Mouse (Mus musculus) olfactory bulb, adult 2 months (tissue): ENCODE measurements around the gene Rasa4. TPM values are rescaled to one million over a fixed set of nuclear protein-coding genes. Genes with fewer than 3 reads are reported as not detected.
A peak's percentile ranks its signal among the peaks of the same experiment; 100 is the strongest.
"Not testable (repeated sequence)": the region's sequence is repeated elsewhere in the genome, so short reads cannot be mapped to it uniquely, and the experiment has no call there.

Source experiments
- H3K27ac ChIP-seq: fragments of 200-500 bp; 2 replicates; pipeline ENCODE4 v1.5.1; 2012; ENCODE audit warnings: low read depth, low read length; ENCODE audit not compliant: insufficient read depth
- H3K4me1 ChIP-seq: fragments of 200-500 bp; 2 replicates; pipeline ENCODE4 v1.6.1; 2012; ENCODE audit warnings: low read length; ENCODE audit not compliant: control insufficient read depth, insufficient read depth
- H3K4me3 ChIP-seq: fragments of 200-500 bp; 2 replicates; pipeline ENCODE4 v1.5.1; 2012; ENCODE audit warnings: mild to moderate bottlenecking, low read depth, low read length, moderate library complexity; ENCODE audit not compliant: insufficient read depth
- CTCF ChIP-seq: fragments of 200-500 bp; IDR thresholded peaks from 2 replicates; pipeline ENCODE4 v1.5.1; 2012; ENCODE audit warnings: low read depth, mild to moderate bottlenecking, low read length, moderate library complexity; ENCODE audit not compliant: insufficient read depth
- POLR2A ChIP-seq: fragments of 200-500 bp; IDR thresholded peaks from 2 replicates; pipeline ENCODE4 v1.6.1; 2012; ENCODE audit warnings: mild to moderate bottlenecking, low read depth, low read length, moderate library complexity; ENCODE audit not compliant: insufficient read depth
- WGBS: fragments of 180-500 bp; shearing (Covaris S2); methylation state at CpG from one replicate; pipeline ENCODE4 v1.1.7; 2018; 5-methylcytosine and 5-hydroxymethylcytosine counted together
- polyA plus RNA-seq: library from polyadenylated mRNA; stranded (reverse); fragments of >200 nt; gene quantifications from 2 replicates; pipeline ENCODE4 v1.2.4, GENCODE M21; 2012; ENCODE audit warnings: low replicate concordance; ENCODE audit not compliant: missing spikeins, insufficient read depth, insufficient read length

Gene Rasa4
- polyA plus RNA-seq, 1 experiment = not detected

- no peaks in the 10 kb centered on the region for H3K4me1 ChIP-seq
- no peak overlapping the region for H3K27ac ChIP-seq
- TF ChIP-seq POLR2A = no peak
- peak; percentile 87 for TF ChIP-seq CTCF
- H3K4me3 ChIP-seq = no peak overlapping the region
- 11% methylated on average over 12 of the region's 12 CpGs for WGBS
Measured at GRCm38 (mm10) chr5:136061567-136061966, 22.1 kb upstream of the Rasa4 start.

GRCm38 (mm10) chr5:136063920-136064319, 19.8 kb upstream of the Rasa4 start:
- Histone ChIP-seq H3K4me3 (no peak overlapping the region), H3K4me1 (no peaks in the 10 kb centered on the region), H3K27ac (no peak overlapping the region)
- WGBS = 90% methylated on average over 10 of the region's 10 CpGs
- TF ChIP-seq CTCF = no peak
- TF ChIP-seq POLR2A = no peak

GRCm38 (mm10) chr5:136066404-136067148, 17.1 kb upstream of the Rasa4 start:
- H3K27ac ChIP-seq, H3K4me1 ChIP-seq, H3K4me3 ChIP-seq: not testable (repeated sequence)
- WGBS = 79% methylated on average over 11 of the region's 11 CpGs

GRCm38 (mm10) chr5:136069411-136069810, 14.3 kb upstream of the Rasa4 start:
- no peak for TF ChIP-seq POLR2A
- TF ChIP-seq CTCF = no peak
- WGBS = 80% methylated on average over 2 of the region's 2 CpGs
- Histone ChIP-seq H3K27ac (no peak overlapping the region), H3K4me3 (no peak overlapping the region), H3K4me1 (no peaks in the 10 kb centered on the region)

GRCm38 (mm10) chr5:136073051-136073450, 10.7 kb upstream of the Rasa4 start:
- no peak overlapping the region for H3K4me3 ChIP-seq
- 55% methylated on average over 6 of the region's 6 CpGs for WGBS
- TF ChIP-seq CTCF (no peak), POLR2A (no peak)
- H3K27ac ChIP-seq = no peak overlapping the region
- peaks cover 7% of the 10 kb centered on the region for H3K4me1 ChIP-seq

GRCm38 (mm10) chr5:136073526-136073925, 10.2 kb upstream of the Rasa4 start:
- H3K4me3 ChIP-seq = no peak overlapping the region
- no peak overlapping the region for H3K27ac ChIP-seq
- no peak for TF ChIP-seq POLR2A
- no peak for TF ChIP-seq CTCF
- 74% methylated on average over 11 of the region's 11 CpGs for WGBS
- H3K4me1 ChIP-seq = peaks cover 7% of the 10 kb centered on the region

- no peak overlapping the region for H3K27ac ChIP-seq
- H3K4me3 ChIP-seq = no peak overlapping the region
- WGBS = 95% methylated on average over 5 of the region's 5 CpGs
- TF ChIP-seq CTCF (no peak), POLR2A (no peak)
- peaks cover 7% of the 10 kb centered on the region for H3K4me1 ChIP-seq
Measured at GRCm38 (mm10) chr5:136075076-136075475, 8.6 kb upstream of the Rasa4 start.

- 35% methylated on average over 7 of the region's 7 CpGs for WGBS
- no peak overlapping the region for H3K4me3 ChIP-seq
- H3K27ac ChIP-seq = no peak overlapping the region
- peaks cover 7% of the 10 kb centered on the region for H3K4me1 ChIP-seq
- TF ChIP-seq POLR2A (no peak), CTCF (no peak)
Measured at GRCm38 (mm10) chr5:136076284-136076683, 7.4 kb upstream of the Rasa4 start.

GRCm38 (mm10) chr5:136077001-136077550, 6.6 kb upstream of the Rasa4 start:
- Histone ChIP-seq H3K27ac (peak overlapping the region; percentile 55; the same call in 1 of the 2 replicates), H3K4me1 (peaks cover 7% of the 10 kb centered on the region), H3K4me3 (no peak overlapping the region)
- 53% methylated on average over 9 of the region's 9 CpGs for WGBS
- no peak for TF ChIP-seq CTCF
